Mouse (Mus musculus): ENCODE data around the gene Bco1.
A peak's percentile ranks its signal among the peaks of the same experiment; 100 is the strongest.

DNA sequence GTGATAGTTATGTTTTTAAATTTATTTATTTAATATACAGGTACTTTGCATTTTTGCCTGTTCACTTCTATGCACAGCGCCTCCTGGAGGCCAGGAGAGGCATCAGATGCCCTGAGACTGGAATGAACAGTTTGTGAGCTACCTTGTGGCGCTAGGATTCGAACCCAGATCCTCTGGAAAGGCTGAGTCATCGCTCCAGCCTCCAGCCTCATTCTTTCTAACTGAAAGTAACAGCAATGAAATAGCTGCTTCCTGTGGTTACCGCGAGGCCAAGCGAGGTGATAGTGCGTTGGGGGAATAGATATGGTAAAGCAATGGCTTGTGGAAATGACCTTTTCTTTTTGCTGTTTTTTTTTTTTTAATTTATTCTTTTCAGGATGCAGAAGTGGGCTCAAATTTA lies 31.4 kb downstream of the Bco1 start:
- TF ChIP-seq POLR2A (IDR thresholded peaks at IDR 0.05; ENCODE audit: control insufficient read depth, extremely low read depth, insufficient read depth, low read length, poor library complexity) = no peak
- peak; percentile 23; the same call in 1 of the 2 replicates for TF ChIP-seq CTCF (IDR thresholded peaks at IDR 0.05; ENCODE audit: borderline replicate concordance, control insufficient read depth, extremely low read depth, insufficient read depth, low read length, poor library complexity)
